Mouse (Mus musculus): Measurements from ENCODE around the gene Usp21.

Gene Usp21

GRCm38 (mm10) chr1:171285096-171285892 is 2.5 kb downstream of the Usp21 start:
- DNase-seq (ENCODE audit: low spot score in 2 of 2) = no peak

- no peak for DNase-seq (ENCODE audit: low spot score in 2 of 2)
Measured at GRCm38 (mm10) chr1:171284491-171284890, 3.3 kb downstream of the Usp21 start.

- no peak for DNase-seq (ENCODE audit: low spot score in 2 of 2)
Measured at GRCm38 (mm10) chr1:171283188-171284160, 4.3 kb downstream of the Usp21 start.

GRCm38 (mm10) chr1:171282086-171282805 is 5.5 kb downstream of the Usp21 start:
- DNase-seq (ENCODE audit: low spot score in 2 of 2) = no peak

GRCm38 (mm10) chr1:171281528-171281923 is 6.3 kb downstream of the Usp21 start:
- DNase-seq (ENCODE audit: low spot score in 2 of 2) = peak in 1 of 2 experiments; percentile 80

- DNase-seq (ENCODE audit: low spot score in 2 of 2) = peak; percentile 93 to 96
Measured at GRCm38 (mm10) chr1:171280916-171281527, 6.8 kb downstream of the Usp21 start, which contains the start of gene Ppox. Gene Ppox, minus strand, starts transcription at chr1:171281186.

- DNase-seq (ENCODE audit: low spot score in 2 of 2) = no peak
Measured at GRCm38 (mm10) chr1:171280250-171280915, 7.4 kb downstream of the Usp21 start.

- no peak for DNase-seq (ENCODE audit: low spot score in 2 of 2)
Measured at GRCm38 (mm10) chr1:171279721-171280120, 8.1 kb downstream of the Usp21 start.

GRCm38 (mm10) chr1:171279012-171279705 is 8.6 kb downstream of the Usp21 start:
- no peak for DNase-seq (ENCODE audit: low spot score in 2 of 2)

- no peak for DNase-seq (ENCODE audit: low spot score in 2 of 2)
Measured at GRCm38 (mm10) chr1:171278436-171278835, 9.4 kb downstream of the Usp21 start.

- DNase-seq (ENCODE audit: low spot score in 2 of 2) = no peak
Measured at GRCm38 (mm10) chr1:171277736-171278135, 10.1 kb downstream of the Usp21 start.

GRCm38 (mm10) chr1:171276110-171276748 is 11.6 kb downstream of the Usp21 start:
- DNase-seq (ENCODE audit: low spot score in 2 of 2) = no peak

GRCm38 (mm10) chr1:171275144-171275734 is 12.6 kb downstream of the Usp21 start:
- no peak for DNase-seq (ENCODE audit: low spot score in 2 of 2)

- no peak for DNase-seq (ENCODE audit: low spot score in 2 of 2)
Measured at GRCm38 (mm10) chr1:171274171-171274570, 13.6 kb downstream of the Usp21 start.

GRCm38 (mm10) chr1:171272086-171272485 is 15.7 kb downstream of the Usp21 start:
- no peak for DNase-seq (ENCODE audit: low spot score in 2 of 2)

GRCm38 (mm10) chr1:171271622-171272021 is 16.2 kb downstream of the Usp21 start:
- DNase-seq (ENCODE audit: low spot score in 2 of 2) = no peak

- DNase-seq (ENCODE audit: low spot score in 2 of 2) = no peak
Measured at GRCm38 (mm10) chr1:171271196-171271595, 16.6 kb downstream of the Usp21 start.

- DNase-seq (ENCODE audit: low spot score in 2 of 2) = no peak
Measured at GRCm38 (mm10) chr1:171270573-171270900, 17.3 kb downstream of the Usp21 start.

- DNase-seq (ENCODE audit: low spot score in 2 of 2) = peak; percentile 96
Measured at GRCm38 (mm10) chr1:171269848-171270572, 17.8 kb downstream of the Usp21 start, which contains the start of gene B4galt3. Gene B4galt3, plus strand, starts transcription at chr1:171270328.

Measured in frontal cortex, postnatal 36 days (tissue).